Mouse (Mus musculus) cerebellum, postnatal 36 days (tissue): ENCODE results near the gene Rdm1.
"Not testable (repeated sequence)": the region's sequence is repeated elsewhere in the genome, so short reads cannot be mapped to it uniquely, and the experiment has no call there.

Experiments
- DNase-seq, 2 experiments: peaks; one replicate each; pipeline ENCODE4 v3.0.0; 2021 to 2022; ENCODE audit warnings: mixed read lengths in 2 of 2

Gene Rdm1

DNA sequence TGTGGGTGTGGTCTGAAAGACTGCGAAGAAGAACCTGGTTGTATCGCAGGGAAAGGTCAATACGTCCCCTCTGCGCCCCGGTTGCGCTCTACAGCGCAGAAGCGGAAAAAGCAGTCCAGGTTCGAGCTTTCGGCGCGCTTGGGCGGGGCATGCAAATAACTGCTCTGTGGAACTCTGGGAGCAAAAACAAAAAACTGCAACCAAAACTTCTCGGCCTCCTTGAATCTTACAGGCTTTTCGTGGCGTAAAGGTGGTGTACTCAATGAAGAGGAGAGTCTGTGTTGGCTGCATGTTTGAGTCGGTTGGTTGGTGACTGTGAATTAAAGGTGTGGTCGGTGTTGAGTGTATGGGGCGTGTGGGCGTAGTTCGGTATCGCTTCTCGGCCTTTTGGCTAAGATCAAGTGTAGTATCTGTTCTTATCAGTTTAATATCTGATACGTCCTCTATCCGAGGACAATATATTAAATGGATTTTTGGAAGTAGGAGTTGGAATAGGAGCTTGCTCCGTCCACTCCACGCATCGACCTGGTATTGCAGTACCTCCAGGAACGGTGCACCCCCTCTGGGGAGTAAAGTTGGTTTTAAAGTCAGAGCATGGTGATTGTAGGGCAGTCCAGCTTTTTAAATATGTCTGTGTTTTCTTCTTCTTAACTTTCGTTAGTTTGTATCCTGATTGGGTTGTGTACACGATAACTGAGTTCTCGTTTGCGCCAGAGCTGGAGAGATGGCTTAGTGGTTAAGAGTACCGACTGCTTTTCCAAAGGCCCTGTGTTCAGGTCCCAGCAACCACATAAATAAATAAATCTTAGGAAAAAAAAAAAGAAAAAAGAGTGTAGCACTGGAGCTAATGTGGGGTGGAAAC lies at the start of gene Rdm1:
Gene Rdm1 (plus strand): TSS at position 201 of the 862 bp plus-strand sequence.
- peak; percentile 76 to 82 for DNase-seq

DNA sequence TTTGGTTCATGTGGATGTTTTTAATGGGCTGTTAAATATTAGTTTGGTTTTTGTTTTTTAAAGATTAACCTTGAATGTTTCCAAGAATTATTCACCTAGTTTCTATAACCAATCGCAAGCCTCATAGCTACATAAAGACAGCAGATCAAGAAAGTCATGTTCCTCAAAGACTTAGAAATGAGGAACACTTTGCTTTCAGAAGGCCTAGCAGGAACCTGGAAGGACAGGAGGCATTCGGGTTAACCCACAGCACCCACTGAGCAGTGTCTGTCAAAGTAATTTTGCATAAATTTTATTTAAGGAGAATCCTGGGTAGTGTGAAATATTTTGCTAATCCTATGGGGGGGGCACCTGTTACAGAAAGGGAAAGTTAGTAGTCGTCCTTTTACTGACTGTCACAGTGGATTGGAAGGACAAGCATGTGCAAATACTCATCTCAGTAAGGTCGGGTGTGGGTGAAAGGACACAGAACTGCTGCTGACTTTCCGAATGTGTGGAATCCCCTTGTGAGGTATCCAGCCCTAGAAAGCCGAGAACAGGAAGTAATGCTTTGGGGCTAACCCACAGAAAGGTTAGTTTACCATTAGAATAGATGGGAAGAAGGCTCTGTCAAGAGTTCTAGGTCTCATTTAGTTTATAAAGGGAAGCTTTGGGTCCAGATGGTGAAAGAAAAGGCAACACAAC lies 45.8 kb upstream of the Rdm1 start:
- DNase-seq, result no peak

DNA sequence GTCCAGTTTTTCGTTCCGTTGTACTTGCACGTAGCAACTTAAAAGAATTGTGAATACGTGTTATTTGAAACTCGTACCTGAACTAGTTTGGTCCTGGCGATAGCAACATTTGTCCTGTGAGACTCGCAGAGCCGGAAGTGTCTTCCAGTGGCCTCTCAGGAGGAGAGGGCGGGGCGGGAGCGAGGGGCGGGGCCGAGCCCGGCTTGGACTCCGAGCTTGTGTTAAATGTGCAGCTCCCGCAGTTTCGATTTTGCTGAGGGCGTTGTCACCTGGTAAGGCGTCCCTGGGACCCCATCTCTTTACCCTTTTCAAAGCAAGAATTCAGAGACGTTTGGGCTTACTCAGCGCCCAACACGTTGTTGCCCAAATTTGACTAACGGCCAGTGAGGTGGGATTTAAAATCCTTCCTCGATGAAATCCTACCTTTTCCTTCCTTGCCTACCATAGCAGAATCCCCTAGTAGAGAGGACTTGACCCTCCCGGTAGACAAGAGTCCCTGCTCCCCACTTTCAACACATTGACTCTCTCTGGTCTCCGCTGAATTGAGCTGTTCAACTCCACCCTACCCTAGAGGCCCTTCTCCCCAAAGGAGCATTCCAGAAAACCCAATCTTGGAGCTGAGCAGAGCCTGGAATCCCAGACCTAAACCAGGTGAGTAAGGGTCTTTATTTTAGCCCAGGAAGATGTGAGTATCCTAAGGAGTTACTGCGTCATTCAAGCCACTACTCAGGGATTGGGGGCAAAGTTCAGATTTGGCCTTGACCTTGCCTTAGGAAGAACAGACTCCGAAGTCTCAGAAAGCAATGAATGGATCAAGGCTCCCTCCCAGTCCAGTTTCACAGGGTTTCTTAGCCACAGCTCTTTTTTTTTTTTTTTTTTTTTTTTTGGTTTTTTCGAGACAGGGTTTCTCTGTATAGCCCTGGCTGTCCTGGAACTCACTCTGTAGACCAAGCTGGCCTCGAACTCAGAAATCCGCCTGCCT lies 44.6 kb upstream of the Rdm1 start, which contains the start of gene Tmem106a:
Gene Tmem106a (plus strand): TSS at position 189 of the 982 bp plus-strand sequence.
- DNase-seq, result no peak

DNA sequence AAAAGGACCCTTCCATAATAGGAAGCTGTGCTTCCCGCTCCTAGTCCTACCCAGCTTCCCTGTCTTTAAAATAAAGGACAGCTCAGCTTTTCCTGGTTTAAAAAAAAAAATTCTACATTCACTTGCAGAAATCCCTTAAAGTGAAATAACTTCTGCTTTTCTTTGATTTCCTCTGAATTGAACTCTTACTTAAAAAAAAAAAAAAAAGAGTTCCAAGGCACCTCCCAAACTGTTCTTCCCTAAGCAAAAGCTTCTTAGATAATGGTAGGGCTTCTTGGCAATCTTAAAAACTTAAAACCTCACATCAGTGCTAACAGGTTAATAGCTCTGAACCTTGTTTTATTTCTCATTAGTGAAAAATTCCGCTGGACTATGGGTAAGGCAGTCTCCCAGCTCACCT lies 43.8 kb upstream of the Rdm1 start:
- no peak for DNase-seq

DNA sequence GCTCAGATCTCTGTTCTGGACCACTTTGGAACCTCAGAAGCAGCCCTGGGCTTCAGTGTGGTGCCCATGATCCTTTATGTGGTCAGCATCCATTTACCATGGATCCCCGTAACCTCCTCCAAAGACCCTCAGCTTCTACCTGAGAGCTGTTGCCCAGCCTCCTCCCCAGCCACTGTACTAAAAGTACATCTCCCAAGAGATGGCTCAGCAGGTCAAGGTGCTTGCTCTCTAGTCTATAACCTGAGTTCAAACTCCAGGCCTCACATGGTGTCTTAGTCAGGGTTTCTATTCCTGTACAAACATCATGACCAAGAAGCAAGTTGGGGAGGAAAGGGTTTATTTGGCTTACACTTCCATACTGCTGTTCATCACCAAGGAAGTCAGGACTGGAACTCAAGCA lies 42.0 kb upstream of the Rdm1 start:
- not testable (repeated sequence) for DNase-seq

DNA sequence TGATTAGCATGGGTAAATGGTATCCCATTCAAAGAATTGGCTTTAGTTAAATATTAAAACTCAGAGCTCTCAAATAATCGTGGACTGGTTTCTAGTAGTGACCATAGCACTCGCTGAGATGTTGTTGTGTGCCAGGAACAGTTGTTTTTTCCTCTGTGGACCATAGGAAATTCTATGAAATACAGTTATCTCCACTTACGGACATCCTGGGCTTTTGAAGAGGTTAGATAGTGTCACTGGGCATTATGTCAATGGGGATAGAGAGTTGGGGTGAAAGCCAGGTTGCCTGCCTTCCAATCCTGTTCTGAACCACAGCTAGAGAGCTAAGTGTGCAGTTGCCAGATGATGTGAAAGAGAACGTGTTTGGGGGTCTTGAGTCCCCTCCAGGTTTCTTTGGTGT lies 41.2 kb upstream of the Rdm1 start:
- no peak for DNase-seq

DNA sequence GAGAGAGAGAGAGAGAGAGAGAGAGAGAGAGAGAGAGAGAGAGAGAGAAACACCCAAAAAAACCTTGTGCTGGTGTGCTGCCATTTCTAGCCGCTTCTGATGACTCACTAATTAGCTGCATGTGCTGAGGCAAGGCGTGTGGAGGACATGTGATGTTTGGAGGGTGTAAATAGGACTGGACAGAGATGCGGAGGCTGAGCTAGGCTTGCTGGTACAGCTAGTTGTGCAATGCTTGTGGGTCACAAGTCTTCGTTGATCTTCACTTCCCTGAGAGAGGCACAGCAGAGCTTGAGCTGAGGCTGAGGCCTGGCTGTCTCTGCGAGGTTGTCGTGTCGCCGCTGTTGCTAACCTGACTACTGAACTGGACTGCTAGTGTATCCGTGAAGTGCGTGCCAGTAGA lies 39.3 kb upstream of the Rdm1 start:
- no peak for DNase-seq

DNA sequence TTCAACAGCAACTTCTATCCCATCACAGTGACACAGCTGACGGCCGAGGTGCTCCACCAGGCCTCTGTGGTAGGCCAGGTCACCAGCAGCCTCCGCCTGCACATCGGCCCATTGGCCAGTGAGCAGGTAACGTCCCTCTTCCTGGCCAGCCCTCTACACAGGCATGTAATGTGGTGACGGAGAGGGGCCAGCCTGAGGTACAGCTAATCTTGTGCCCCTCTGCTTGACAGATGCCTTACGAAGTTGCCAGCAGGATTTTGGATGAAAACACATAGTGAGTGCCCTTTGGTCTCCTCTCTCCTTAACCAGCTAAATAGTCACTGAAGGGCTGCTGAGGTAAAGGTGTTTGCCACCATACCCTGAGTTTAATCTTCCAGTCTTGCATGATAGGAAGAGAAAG lies 38.1 kb upstream of the Rdm1 start:
- no peak for DNase-seq

DNA sequence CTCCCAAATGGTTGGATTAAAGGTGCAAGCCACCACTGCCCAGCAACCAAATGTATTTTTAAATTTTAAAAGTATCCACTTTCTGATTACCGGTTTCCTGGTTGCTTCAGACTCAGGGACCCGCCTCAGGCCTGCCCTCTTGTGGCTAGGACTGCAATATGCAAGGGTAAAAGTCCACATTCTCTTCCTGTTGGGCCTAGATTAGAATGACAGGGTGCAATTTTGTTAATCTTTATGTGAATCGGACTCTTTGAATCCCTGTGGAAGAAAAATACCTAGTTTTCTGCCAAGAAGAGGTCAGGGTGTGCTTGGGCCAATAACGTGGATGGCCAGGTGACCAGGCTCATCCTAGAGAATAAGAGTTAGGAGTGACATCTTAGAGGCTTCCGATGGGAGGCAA lies 37.6 kb upstream of the Rdm1 start:
- peak; percentile 44 to 54 for DNase-seq

DNA sequence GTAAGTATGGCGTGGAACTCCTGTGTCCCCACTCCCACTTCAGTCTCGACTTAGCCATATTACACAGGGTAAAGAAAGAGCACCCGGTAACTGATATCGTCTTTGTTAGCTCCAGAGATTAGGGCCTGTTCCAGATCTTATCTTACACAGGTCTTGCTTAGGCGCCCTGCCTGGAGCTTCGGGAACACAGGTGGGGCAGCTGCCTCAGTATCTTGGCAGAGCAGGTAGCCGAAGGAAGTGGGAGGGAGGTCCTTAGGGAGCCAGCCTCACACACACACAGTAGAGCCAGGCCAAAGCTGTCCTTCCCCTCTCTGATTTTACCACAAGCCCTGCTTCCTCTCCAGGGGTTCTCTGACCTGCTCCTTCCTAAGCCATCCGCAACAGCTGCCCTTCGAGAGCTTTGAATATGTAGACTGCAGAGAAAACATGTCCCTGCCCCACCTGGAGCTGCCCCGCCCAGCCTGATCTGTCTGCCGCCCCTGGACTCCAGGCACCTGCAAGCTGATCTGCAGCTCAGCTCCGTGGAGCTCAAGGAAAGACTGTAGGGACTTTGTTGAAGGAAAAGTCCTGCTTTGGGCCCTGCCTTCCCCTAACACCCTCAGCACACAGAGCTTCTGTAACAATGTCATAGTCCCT lies 36.9 kb upstream of the Rdm1 start:
- DNase-seq, result no peak

DNA sequence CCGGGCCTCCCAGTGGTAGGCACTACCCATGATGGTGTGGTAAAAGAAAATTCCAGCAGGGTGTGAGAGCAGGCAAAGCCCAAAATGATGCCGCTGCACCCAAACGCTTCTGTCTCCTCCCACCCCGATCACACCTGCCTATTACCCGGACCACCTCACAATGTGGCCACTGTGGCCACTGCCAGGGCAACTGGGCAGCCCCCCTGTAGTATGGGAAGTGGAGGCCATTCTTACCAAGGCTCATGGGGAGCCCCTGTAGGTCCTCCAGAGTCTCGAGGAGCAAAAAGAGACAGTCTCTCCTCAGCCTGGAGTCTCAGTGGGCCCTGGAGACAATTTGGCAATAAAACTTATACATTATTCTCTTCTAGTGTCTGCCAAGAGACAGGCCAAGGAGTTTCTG lies 27.8 kb upstream of the Rdm1 start, which contains the start of gene Gm11634:
Gene Gm11634 (minus strand): TSS at position 101 of the 400 bp plus-strand sequence.
- DNase-seq, result no peak

DNA sequence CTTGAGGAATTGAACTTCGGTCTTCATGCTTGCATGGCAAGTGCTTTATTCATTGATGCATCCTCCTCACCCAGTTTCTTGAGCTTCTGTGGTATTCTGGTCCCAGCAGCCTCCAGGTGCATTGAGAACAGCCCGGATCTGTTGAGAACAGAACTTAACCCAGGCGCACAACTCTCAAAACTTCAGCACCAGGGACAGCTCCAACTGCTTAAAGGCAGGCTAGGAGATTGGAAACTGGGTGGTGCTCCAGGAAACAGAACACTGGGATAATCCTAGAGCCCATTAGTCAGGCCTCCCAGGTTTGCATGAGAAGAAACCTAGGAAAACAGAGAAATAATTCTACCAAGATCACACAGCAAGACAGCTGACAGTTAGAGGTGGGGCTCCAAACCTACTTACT lies 24.5 kb upstream of the Rdm1 start:
- no peak for DNase-seq

DNA sequence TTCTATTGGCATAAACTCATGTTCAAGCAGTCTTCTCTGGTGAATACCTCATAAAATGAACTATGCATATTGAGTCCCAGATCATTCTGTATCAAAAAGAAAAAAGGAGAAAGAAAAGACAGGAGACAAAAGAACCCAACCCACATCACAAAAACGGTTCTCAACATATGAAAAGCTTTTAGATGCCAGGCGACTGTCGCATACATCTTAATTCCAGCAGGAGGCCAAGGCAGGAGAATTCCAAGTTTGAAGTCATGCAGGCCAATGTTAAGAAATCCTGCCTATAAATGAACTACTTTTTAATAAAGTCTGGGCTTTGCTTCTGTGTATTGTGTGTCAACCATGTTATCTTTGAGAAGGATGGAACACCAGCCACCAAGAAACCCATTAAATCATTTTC lies 22.9 kb upstream of the Rdm1 start:
- no peak for DNase-seq

DNA sequence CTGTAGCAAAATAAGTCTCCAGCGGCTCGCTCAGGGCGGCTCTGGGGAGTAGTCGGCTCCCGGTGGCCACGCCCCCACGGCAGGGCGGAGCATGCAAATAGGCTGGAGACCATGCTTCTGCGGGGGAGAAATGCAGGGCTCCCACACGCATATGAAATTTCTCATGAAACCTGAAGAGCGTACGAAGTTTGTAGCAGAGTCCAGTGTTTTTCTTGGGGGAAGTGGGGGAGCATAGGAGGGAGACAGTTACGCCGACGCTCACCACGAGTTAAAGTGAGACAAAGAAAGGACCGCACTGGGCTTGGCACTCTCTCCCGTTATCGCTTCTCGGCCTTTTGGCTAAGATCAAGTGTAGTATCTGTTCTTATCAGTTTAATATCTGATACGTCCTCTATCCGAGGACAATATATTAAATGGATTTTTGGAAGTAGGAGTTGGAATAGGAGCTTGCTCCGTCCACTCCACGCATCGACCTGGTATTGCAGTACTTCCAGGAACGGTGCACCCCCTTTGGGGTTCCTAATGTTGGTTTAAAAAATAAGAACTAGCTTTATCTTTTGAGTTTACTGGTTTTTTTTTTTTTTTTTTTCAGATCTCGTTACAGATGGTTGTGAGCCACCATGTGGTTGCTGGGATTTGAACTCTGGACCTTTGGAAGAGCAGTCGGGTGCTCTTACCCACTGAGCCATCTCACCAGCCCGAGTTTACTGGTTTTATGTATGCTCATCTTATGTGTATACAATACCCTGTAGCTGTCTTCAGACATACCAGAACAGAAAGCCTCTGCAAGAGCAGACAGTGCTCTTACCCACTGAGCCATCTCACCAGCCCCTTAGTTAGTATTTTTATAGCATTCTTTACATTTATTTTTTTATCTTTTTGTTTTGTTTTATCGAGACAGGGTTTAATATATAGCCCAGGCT lies 22.2 kb upstream of the Rdm1 start:
- peak; percentile 56 to 67 for DNase-seq

DNA sequence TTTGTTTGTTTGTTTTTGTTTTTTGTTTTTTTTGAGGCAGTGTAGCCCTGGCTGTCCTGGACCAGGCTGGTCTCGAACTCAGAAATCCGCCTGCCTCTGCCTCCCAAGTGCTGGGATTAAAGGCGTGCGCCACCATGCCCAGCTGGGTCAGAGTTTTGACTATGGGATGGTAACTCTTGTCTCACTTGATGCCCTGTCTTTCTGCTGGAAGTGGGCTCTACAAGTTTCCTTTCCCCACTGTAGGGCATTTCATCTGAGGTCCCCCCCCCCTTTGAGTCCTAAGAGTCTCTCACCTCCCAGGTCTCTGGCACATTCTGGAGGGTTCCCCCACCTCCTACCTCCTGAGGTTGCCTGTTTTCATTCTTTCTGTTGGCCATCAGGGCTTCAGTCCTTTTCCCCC lies 19.9 kb upstream of the Rdm1 start:
- not testable (repeated sequence) for DNase-seq

DNA sequence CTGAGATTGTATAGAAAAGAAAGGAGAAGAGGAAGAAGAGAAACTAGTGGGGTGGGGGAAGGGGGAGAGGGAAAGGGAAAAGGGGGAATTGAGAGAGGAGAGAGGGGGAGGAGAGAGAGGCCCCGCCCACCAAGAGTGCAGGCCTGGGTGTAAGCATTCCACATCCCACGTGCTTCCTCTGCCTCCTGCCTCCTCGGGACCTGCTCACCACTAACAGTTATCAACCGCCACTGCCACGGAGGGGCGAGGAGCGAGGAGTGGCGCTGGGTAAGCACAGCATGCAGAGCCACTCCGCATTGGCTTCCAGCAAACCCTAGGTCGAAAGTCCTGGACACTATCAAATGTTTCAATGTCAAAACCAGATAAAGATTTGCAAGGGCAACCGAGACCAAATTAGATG lies 16.6 kb upstream of the Rdm1 start:
- no peak for DNase-seq

DNA sequence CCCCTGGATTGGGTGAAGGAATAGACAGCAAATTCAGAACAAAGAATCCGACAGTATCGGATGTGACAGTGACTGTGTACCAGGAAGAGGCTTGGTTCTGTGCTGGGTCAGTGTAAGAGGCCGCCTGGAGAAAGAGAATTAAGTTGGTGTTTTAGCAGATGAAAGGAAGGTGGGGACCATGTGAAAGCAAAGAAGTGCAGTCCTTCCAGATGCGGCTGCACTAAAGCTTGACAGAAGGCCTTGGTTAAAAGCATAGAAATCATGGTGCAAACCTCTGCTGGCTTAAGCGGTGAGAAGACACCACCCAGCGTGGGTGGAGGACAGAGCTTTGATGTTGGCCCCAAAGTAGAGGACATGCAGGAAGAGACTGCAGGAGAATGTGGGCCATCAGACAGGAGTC lies 13.4 kb upstream of the Rdm1 start:
- DNase-seq, result no peak

DNA sequence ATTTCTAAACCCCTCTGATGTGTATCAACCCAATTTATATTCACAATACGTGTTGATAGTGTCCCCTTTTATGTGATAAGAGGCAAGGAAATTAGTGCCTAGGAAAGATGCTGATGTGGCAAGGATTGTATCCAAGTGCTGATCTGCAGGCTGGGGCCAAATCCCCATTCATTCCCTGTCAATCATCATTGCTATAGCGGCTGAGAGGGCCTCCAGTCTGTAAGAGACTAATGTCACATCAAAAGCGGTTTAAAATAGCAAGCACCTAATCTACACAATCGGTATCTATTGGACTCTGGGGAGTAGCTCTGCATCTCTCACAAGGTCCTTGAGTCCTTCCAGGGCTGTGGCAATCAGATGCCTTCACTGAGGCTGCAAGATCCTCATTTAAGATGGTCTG lies 12.9 kb upstream of the Rdm1 start:
- DNase-seq, result no peak

DNA sequence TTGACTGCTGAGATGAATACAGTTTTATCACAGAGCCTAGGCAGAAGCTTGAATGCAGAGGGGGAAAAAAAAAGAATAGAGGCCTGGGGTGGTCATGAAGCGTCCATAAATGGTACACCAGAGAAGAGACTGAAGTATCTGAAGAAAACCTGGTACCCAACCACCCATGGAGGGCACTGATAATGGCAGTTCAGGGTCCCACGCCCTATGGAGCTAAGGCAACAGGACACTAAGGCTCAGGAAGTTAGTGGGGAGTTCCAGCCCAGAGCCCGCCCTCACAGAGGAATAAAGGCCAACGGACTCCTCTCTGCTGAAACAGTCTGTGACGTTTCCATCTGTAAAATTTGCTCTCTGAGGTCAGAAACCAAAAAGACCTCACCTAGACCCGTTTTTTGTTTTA lies 11.6 kb upstream of the Rdm1 start:
- DNase-seq, result no peak

DNA sequence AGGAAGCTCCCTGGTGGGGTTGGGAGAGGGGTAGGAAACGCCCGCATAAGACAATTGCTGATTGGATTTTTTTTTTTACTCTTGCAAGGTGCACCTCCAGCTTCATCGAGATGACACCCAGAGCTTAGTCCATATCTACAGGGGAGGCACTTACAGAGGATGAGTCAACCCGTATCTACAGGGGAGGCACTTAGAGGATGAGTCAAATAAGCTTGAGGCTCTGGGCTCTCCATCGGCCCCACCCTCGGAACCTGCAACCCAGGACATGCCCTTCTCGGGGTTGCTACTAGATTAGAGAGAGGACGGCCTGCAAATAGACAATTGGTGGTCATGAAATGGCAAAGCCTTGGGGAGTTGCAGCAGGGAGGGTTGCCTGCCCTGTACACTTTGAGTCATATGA lies 10.9 kb upstream of the Rdm1 start:
- DNase-seq, result no peak
